Mouse (Mus musculus): Measurements from ENCODE around the gene Plagl1. TPM values are rescaled to one million over a fixed set of nuclear protein-coding genes. Genes with fewer than 3 reads are reported as not detected.

Gene Plagl1
- polyA plus RNA-seq, 1 experiment: 11.6 TPM

- TF ChIP-seq CTCF (conservative IDR thresholded peaks at IDR 0.05; ENCODE audit: insufficient read depth, insufficient read length, low read depth, low read length) (no peak), POLR2A (IDR thresholded peaks at IDR 0.05; ENCODE audit: low read depth, low read length) (no peak)
- no peak overlapping the region for H3K27ac ChIP-seq (ENCODE audit: insufficient read depth, low read depth, low read length)
- H3K27me3 ChIP-seq (replicated peaks; ENCODE audit: control insufficient read depth, insufficient read depth, low read length): no peaks in the 10 kb centered on the region; the same call in 1 of the 2 replicates
- no peaks in the 10 kb centered on the region for H3K36me3 ChIP-seq (ENCODE audit: control insufficient read depth, insufficient read depth, low read length)
- no peaks in the 10 kb centered on the region for H3K4me1 ChIP-seq (ENCODE audit: control insufficient read depth, insufficient read depth, low read length)
- no peak for DNase-seq
- WGBS: 34% methylated on average over 12 of the region's 12 CpGs
- no peak overlapping the region for H3K4me3 ChIP-seq (ENCODE audit: insufficient read depth, low read depth, low read length)
Observed at GRCm38 (mm10) chr10:13170739-13171448, 110.6 kb downstream of the Plagl1 start.

- Histone ChIP-seq H3K27ac (ENCODE audit: insufficient read depth, low read depth, low read length) (no peak overlapping the region), H3K36me3 (ENCODE audit: control insufficient read depth, insufficient read depth, low read length) (no peaks in the 10 kb centered on the region), H3K4me1 (ENCODE audit: control insufficient read depth, insufficient read depth, low read length) (no peaks in the 10 kb centered on the region), H3K4me3 (ENCODE audit: insufficient read depth, low read depth, low read length) (no peak overlapping the region), H3K27me3 (replicated peaks; ENCODE audit: control insufficient read depth, insufficient read depth, low read length) (no peaks in the 10 kb centered on the region; the same call in 1 of the 2 replicates)
- no peak for DNase-seq
- 59% methylated on average over 2 of the region's 2 CpGs for WGBS
- TF ChIP-seq CTCF (conservative IDR thresholded peaks at IDR 0.05; ENCODE audit: insufficient read depth, insufficient read length, low read depth, low read length) (no peak), POLR2A (IDR thresholded peaks at IDR 0.05; ENCODE audit: low read depth, low read length) (no peak)
Observed at GRCm38 (mm10) chr10:13171461-13171860, 111.2 kb downstream of the Plagl1 start.

DNA sequence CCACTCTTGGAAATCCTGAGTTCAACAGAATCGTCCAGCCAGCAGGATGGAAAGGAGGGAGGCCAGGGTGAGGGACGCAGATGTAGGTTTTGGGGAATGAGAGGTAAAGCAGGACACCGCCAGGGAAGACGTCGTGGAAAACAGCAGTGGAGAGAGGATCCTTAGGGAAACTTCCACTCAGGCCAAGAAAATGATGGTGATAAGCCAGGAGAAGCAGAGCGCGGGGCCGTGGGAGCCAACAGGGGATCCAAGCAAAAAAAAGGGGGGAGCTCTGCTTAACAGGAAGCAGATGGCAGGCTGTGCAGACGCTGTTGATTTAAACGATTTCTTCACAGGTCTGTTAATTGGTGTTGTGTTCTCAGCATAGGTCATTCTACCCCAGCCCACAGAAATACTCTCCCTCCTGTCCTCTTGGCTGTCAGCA is 112.5 kb downstream of the Plagl1 start:
- no peaks in the 10 kb centered on the region; the same call in 1 of the 2 replicates for H3K27me3 ChIP-seq (replicated peaks; ENCODE audit: control insufficient read depth, insufficient read depth, low read length)
- TF ChIP-seq CTCF (conservative IDR thresholded peaks at IDR 0.05; ENCODE audit: insufficient read depth, insufficient read length, low read depth, low read length) (no peak), POLR2A (IDR thresholded peaks at IDR 0.05; ENCODE audit: low read depth, low read length) (no peak)
- no peaks in the 10 kb centered on the region for H3K4me1 ChIP-seq (ENCODE audit: control insufficient read depth, insufficient read depth, low read length)
- H3K36me3 ChIP-seq (ENCODE audit: control insufficient read depth, insufficient read depth, low read length): no peaks in the 10 kb centered on the region; the same call in 1 of the 2 replicates
- no peak overlapping the region for H3K27ac ChIP-seq (ENCODE audit: insufficient read depth, low read depth, low read length)
- H3K4me3 ChIP-seq (ENCODE audit: insufficient read depth, low read depth, low read length): no peak overlapping the region
- WGBS: 39% methylated on average over 10 of the region's 10 CpGs
- DNase-seq: no peak

DNA sequence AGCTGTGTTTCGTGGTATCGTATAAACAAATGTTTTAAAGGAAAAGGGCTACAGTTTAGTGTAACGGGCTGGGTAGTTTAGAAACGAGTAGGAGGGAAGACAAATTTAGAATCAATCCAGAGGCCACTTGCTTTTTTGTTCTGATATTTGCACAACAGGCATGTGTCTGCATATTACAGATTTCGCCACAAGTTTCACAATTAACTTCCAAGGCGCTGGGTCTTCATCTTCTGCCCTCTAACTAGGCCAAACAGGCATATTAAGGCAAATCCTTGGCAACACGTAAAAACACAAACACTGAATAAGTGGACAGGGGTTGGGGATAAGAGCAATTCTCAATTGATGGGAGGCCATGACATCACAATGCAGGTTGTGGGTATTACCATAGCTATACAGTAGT is 115.6 kb downstream of the Plagl1 start:
- Histone ChIP-seq H3K27me3 (replicated peaks; ENCODE audit: control insufficient read depth, insufficient read depth, low read length) (no peaks in the 10 kb centered on the region), H3K27ac (ENCODE audit: insufficient read depth, low read depth, low read length) (no peak overlapping the region), H3K4me3 (ENCODE audit: insufficient read depth, low read depth, low read length) (no peak overlapping the region), H3K36me3 (ENCODE audit: control insufficient read depth, insufficient read depth, low read length) (peaks cover 7% of the 10 kb centered on the region), H3K4me1 (ENCODE audit: control insufficient read depth, insufficient read depth, low read length) (no peaks in the 10 kb centered on the region)
- WGBS: 91% methylated on average over 7 of the region's 7 CpGs
- TF ChIP-seq CTCF (conservative IDR thresholded peaks at IDR 0.05; ENCODE audit: insufficient read depth, insufficient read length, low read depth, low read length) (no peak), POLR2A (IDR thresholded peaks at IDR 0.05; ENCODE audit: low read depth, low read length) (no peak)
- DNase-seq: no peak

DNA sequence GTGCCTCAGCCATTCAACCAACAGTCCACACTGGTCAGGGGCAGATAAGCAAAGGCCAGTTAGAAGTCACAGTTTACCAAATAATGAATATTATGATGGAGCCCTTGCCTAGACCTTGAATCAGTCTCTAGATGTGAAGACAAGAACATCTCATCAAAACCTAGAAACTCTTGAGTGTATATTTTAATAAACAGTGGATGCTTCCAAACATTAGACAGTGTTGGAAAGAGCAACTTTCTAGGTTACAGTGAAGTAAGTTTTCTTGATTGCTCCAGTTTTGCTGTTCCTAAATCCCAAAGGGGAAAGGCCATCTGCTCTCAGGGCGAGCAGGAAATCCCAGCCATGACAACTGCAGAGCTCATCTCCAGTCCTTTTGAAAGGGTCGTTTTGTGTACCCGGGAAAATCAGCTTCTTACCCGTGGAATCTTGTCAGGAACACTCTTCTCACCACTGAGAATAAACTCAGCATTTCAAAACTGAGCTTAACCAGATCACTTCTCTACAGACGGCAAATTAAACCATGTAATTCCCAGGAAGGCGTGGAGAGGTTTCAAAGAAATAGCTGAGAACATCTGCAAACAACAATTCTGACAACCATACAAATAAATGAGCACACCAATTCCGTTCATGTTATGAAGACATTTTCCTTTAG is 117.8 kb downstream of the Plagl1 start, which contains the start of gene Zc2hc1b:
Zc2hc1b (minus strand) TSS at position 51 of the 652 bp plus-strand sequence.
- no peaks in the 10 kb centered on the region for H3K4me1 ChIP-seq (ENCODE audit: control insufficient read depth, insufficient read depth, low read length)
- H3K36me3 ChIP-seq (ENCODE audit: control insufficient read depth, insufficient read depth, low read length): peaks cover 8% of the 10 kb centered on the region

DNA sequence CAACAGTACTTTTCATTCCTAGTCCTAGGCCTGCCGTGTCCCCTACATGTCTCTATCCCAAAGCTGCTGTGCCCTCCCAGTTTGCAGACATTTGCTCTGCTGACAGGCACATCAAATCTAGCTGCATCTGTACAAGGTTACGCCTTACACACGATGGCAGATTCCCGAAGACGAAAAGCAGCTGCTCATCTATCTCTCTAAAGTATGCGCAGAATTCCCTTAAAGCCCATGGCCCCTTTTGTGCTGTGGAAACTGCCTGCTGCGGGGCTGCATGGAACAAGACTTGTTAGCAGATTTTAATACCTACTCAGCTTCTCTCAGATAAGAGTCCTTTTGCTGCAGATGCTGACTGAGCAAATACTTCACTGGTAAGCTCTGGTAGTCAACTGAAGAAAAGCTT is 119.9 kb downstream of the Plagl1 start:
- Histone ChIP-seq H3K4me1 (ENCODE audit: control insufficient read depth, insufficient read depth, low read length) (no peaks in the 10 kb centered on the region), H3K4me3 (ENCODE audit: insufficient read depth, low read depth, low read length) (no peak overlapping the region), H3K27me3 (replicated peaks; ENCODE audit: control insufficient read depth, insufficient read depth, low read length) (no peaks in the 10 kb centered on the region), H3K36me3 (ENCODE audit: control insufficient read depth, insufficient read depth, low read length) (peaks cover 8% of the 10 kb centered on the region), H3K27ac (ENCODE audit: insufficient read depth, low read depth, low read length) (no peak overlapping the region)
- no peak for TF ChIP-seq CTCF (conservative IDR thresholded peaks at IDR 0.05; ENCODE audit: insufficient read depth, insufficient read length, low read depth, low read length)
- TF ChIP-seq POLR2A (IDR thresholded peaks at IDR 0.05; ENCODE audit: low read depth, low read length): no peak
- 88% methylated on average over 7 of the region's 7 CpGs for WGBS
- DNase-seq: no peak

More for the DNA sequence above, 117.8 kb downstream of the Plagl1 start, which contains the start of gene Zc2hc1b:
- no peaks in the 10 kb centered on the region for H3K27me3 ChIP-seq (replicated peaks; ENCODE audit: control insufficient read depth, insufficient read depth, low read length)
- H3K4me3 ChIP-seq (ENCODE audit: insufficient read depth, low read depth, low read length): no peak within 1 kb of the TSS
- DNase-seq: no peak
- no peak for TF ChIP-seq POLR2A (IDR thresholded peaks at IDR 0.05; ENCODE audit: low read depth, low read length)
- no peak for TF ChIP-seq CTCF (conservative IDR thresholded peaks at IDR 0.05; ENCODE audit: insufficient read depth, insufficient read length, low read depth, low read length)
- WGBS: 87% methylated on average over 7 of the region's 7 CpGs
- H3K27ac ChIP-seq (ENCODE audit: insufficient read depth, low read depth, low read length): no peak within 1 kb of the TSS

Other genes starting within 250 kb of the Plagl1 start
- gene Utrn, start 191.1 kb upstream of the Plagl1 start, polyA plus RNA-seq (2012; rRNA removed): 20.8 and 21.1 TPM in 2 replicates
- 1.4 and 1.5 TPM in 2 replicates for gene Stx11, start 96.2 kb upstream of the Plagl1 start, polyA plus RNA-seq (2012; rRNA removed)
- 26.0 and 32.2 TPM in 2 replicates for gene Sf3b5, start 55.2 kb upstream of the Plagl1 start, polyA plus RNA-seq (2012; rRNA removed)
- not detected in 2 replicates for gene Zc2hc1b, start 117.5 kb downstream of the Plagl1 start, polyA plus RNA-seq (2012; rRNA removed)
- 10.0 and 12.1 TPM in 2 replicates for gene Ltv1, start 132.7 kb downstream of the Plagl1 start, polyA plus RNA-seq (2012; rRNA removed)